Mouse (Mus musculus): ENCODE results near the gene Ankrd65. TPM values are rescaled to one million over a fixed set of nuclear protein-coding genes. Genes with fewer than 3 reads are reported as not detected.
"Not testable (repeated sequence)": the region's sequence is repeated elsewhere in the genome, so short reads cannot be mapped to it uniquely, and the experiment has no call there.

The Ankrd65 gene
- polyA plus RNA-seq, 1 experiment = not detected

- peaks cover 21% of the 10 kb centered on the region for H3K4me1 ChIP-seq (ENCODE audit: control insufficient read depth, insufficient read depth, low read length)
- TF ChIP-seq CTCF (IDR thresholded peaks at IDR 0.05; ENCODE audit: insufficient read depth, low read depth, low read length) (no peak), POLR2A (IDR thresholded peaks at IDR 0.05; ENCODE audit: insufficient read depth, low read depth, low read length) (no peak)
- H3K4me3 ChIP-seq (ENCODE audit: insufficient read depth, low read depth, low read length) = no peak overlapping the region
- no peak overlapping the region for H3K27ac ChIP-seq (ENCODE audit: insufficient read depth, low read depth, low read length)
- 31% methylated on average over 6 of the region's 6 CpGs for WGBS
These were observed 9.3 kb upstream of the Ankrd65 start for GRCm38 (mm10) chr4:155780895-155781294.

GRCm38 (mm10) chr4:155783486-155784080 lies 6.7 kb upstream of the Ankrd65 start:
- 14% methylated on average over 16 of the region's 16 CpGs for WGBS
- Histone ChIP-seq H3K4me1 (ENCODE audit: control insufficient read depth, insufficient read depth, low read length) (peaks cover 9% of the 10 kb centered on the region), H3K4me3 (ENCODE audit: insufficient read depth, low read depth, low read length) (peak overlapping the region; percentile 89), H3K27ac (ENCODE audit: insufficient read depth, low read depth, low read length) (peak overlapping the region; percentile 96)
- TF ChIP-seq POLR2A (IDR thresholded peaks at IDR 0.05; ENCODE audit: insufficient read depth, low read depth, low read length) (no peak), CTCF (IDR thresholded peaks at IDR 0.05; ENCODE audit: insufficient read depth, low read depth, low read length) (no peak)

GRCm38 (mm10) chr4:155784081-155784701 lies 6.0 kb upstream of the Ankrd65 start:
- TF ChIP-seq CTCF (IDR thresholded peaks at IDR 0.05; ENCODE audit: insufficient read depth, low read depth, low read length) (peak; percentile 76), POLR2A (IDR thresholded peaks at IDR 0.05; ENCODE audit: insufficient read depth, low read depth, low read length) (peak; percentile 53; the same call in 1 of the 2 replicates)
- under 1% methylated on average over 52 of the region's 52 CpGs for WGBS
- Histone ChIP-seq H3K4me3 (ENCODE audit: insufficient read depth, low read depth, low read length) (peak overlapping the region; percentile 89), H3K27ac (ENCODE audit: insufficient read depth, low read depth, low read length) (peak overlapping the region; percentile 96), H3K4me1 (ENCODE audit: control insufficient read depth, insufficient read depth, low read length) (peaks cover 9% of the 10 kb centered on the region)

GRCm38 (mm10) chr4:155785246-155785645 lies 5.0 kb upstream of the Ankrd65 start:
- H3K27ac ChIP-seq (ENCODE audit: insufficient read depth, low read depth, low read length) = peak overlapping the region; percentile 55
- WGBS = 90% methylated on average over 10 of the region's 10 CpGs
- H3K4me1 ChIP-seq (ENCODE audit: control insufficient read depth, insufficient read depth, low read length) = peaks cover 9% of the 10 kb centered on the region
- 0 out of 2 replicates have a peak overlapping the region, but pooled peaks have one; percentile 9 for H3K4me3 ChIP-seq (ENCODE audit: insufficient read depth, low read depth, low read length)
- TF ChIP-seq CTCF (IDR thresholded peaks at IDR 0.05; ENCODE audit: insufficient read depth, low read depth, low read length) (no peak), POLR2A (IDR thresholded peaks at IDR 0.05; ENCODE audit: insufficient read depth, low read depth, low read length) (no peak)

- peak within 1 kb of the TSS; percentile 55 for H3K27ac ChIP-seq (ENCODE audit: insufficient read depth, low read depth, low read length)
- WGBS = 67% methylated on average over 5 of the region's 5 CpGs
- peak within 1 kb of the TSS; percentile 89; the same call in 1 of the 2 replicates for H3K4me3 ChIP-seq (ENCODE audit: insufficient read depth, low read depth, low read length)
- peaks cover 7% of the 10 kb centered on the region for H3K4me1 ChIP-seq (ENCODE audit: control insufficient read depth, insufficient read depth, low read length)
- TF ChIP-seq POLR2A (IDR thresholded peaks at IDR 0.05; ENCODE audit: insufficient read depth, low read depth, low read length) = no peak
- no peak for TF ChIP-seq CTCF (IDR thresholded peaks at IDR 0.05; ENCODE audit: insufficient read depth, low read depth, low read length)
These were observed 4.4 kb upstream of the Ankrd65 start, which contains the start of gene Tmem88b for GRCm38 (mm10) chr4:155785819-155786218. TSS of gene Tmem88b (minus strand) at chr4:155785874.

- 71% methylated on average over 3 of the region's 3 CpGs for WGBS
- H3K4me3 ChIP-seq (ENCODE audit: insufficient read depth, low read depth, low read length) = no peak overlapping the region
These were observed 1.9 kb upstream of the Ankrd65 start for GRCm38 (mm10) chr4:155788300-155788699.

GRCm38 (mm10) chr4:155788833-155789232 lies 1.4 kb upstream of the Ankrd65 start:
- not testable (repeated sequence) for H3K4me1 ChIP-seq (ENCODE audit: control insufficient read depth, insufficient read depth, low read length); H3K27ac ChIP-seq (ENCODE audit: insufficient read depth, low read depth, low read length); H3K4me3 ChIP-seq (ENCODE audit: insufficient read depth, low read depth, low read length)
- WGBS = 83% methylated on average over 4 of the region's 4 CpGs

More at GRCm38 (mm10) chr4:155788300-155788699, 1.9 kb upstream of the Ankrd65 start:
- H3K27ac ChIP-seq (ENCODE audit: insufficient read depth, low read depth, low read length) = no peak overlapping the region
- no peak for TF ChIP-seq CTCF (IDR thresholded peaks at IDR 0.05; ENCODE audit: insufficient read depth, low read depth, low read length)
- no peak for TF ChIP-seq POLR2A (IDR thresholded peaks at IDR 0.05; ENCODE audit: insufficient read depth, low read depth, low read length)
- H3K4me1 ChIP-seq (ENCODE audit: control insufficient read depth, insufficient read depth, low read length) = 0 out of 2 replicates have a peak, but pooled peaks cover 4% of the 10 kb centered on the region

GRCm38 (mm10) chr4:155790650-155791161 lies 467 bp downstream of the Ankrd65 start:
- TF ChIP-seq POLR2A (IDR thresholded peaks at IDR 0.05; ENCODE audit: insufficient read depth, low read depth, low read length) = no peak
- no peak for TF ChIP-seq CTCF (IDR thresholded peaks at IDR 0.05; ENCODE audit: insufficient read depth, low read depth, low read length)
- H3K4me3 ChIP-seq (ENCODE audit: insufficient read depth, low read depth, low read length) = no peak overlapping the region
- WGBS = 70% methylated on average over 3 of the region's 3 CpGs
- no peaks in the 10 kb centered on the region for H3K4me1 ChIP-seq (ENCODE audit: control insufficient read depth, insufficient read depth, low read length)
- H3K27ac ChIP-seq (ENCODE audit: insufficient read depth, low read depth, low read length) = no peak overlapping the region

GRCm38 (mm10) chr4:155791240-155791933 lies 1.1 kb downstream of the Ankrd65 start:
- Histone ChIP-seq H3K27ac (ENCODE audit: insufficient read depth, low read depth, low read length) (no peak overlapping the region), H3K4me1 (ENCODE audit: control insufficient read depth, insufficient read depth, low read length) (no peaks in the 10 kb centered on the region), H3K4me3 (ENCODE audit: insufficient read depth, low read depth, low read length) (no peak overlapping the region)
- WGBS = 79% methylated on average over 24 of the region's 24 CpGs
- TF ChIP-seq POLR2A (IDR thresholded peaks at IDR 0.05; ENCODE audit: insufficient read depth, low read depth, low read length) (no peak), CTCF (IDR thresholded peaks at IDR 0.05; ENCODE audit: insufficient read depth, low read depth, low read length) (no peak)

Data from olfactory bulb, adult 2 months (tissue).